Mouse (Mus musculus) gastrocnemius, postnatal 14 days (tissue): ENCODE measurements around the gene Il11ra1. TPM values are rescaled to one million over a fixed set of nuclear protein-coding genes. Genes with fewer than 3 reads are reported as not detected.
"Not testable (repeated sequence)": the region's sequence is repeated elsewhere in the genome, so short reads cannot be mapped to it uniquely, and the experiment has no call there.

Experiments
- DNase-seq: peaks from one replicate; pipeline ENCODE4 v3.0.0; 2021; ENCODE audit warnings: mixed read lengths
- intact Hi-C: fragments of 180-260 bp; cut with DNase I; formaldehyde crosslinking; loops from one replicate; pipeline ENCODE4 v1.15.1; 2025; ENCODE audit warnings: low total_unique reads
- total RNA-seq, 2 experiments: library from RNA; stranded (reverse); gene quantifications; 2 replicates each; pipeline ENCODE4 v1.2.3; 2021

The Il11ra1 gene
- total RNA-seq, 2 experiments from 2014 or later: 49.3 to 56.9 TPM

GRCm38 (mm10) chr4:41761680-41762079, 61.9 kb downstream of the Il11ra1 start:
- intact Hi-C loops: no loop called here
- DNase-seq: no peak

- DNase-seq: peak; percentile 68
- intact Hi-C loops: no loop called here
Measured at GRCm38 (mm10) chr4:41762099-41762687, 62.4 kb downstream of the Il11ra1 start.

- intact Hi-C loops: not testable (repeated sequence)
- DNase-seq: peak; percentile 91
Measured at GRCm38 (mm10) chr4:41762688-41763114, 62.9 kb downstream of the Il11ra1 start.

GRCm38 (mm10) chr4:41763176-41763575, 63.4 kb downstream of the Il11ra1 start:
- intact Hi-C loops, DNase-seq: not testable (repeated sequence)

GRCm38 (mm10) chr4:41767301-41767700, 67.5 kb downstream of the Il11ra1 start:
- DNase-seq, intact Hi-C loops: not testable (repeated sequence)

- DNase-seq, intact Hi-C loops: not testable (repeated sequence)
Measured at GRCm38 (mm10) chr4:41772946-41773345, 73.2 kb downstream of the Il11ra1 start.

- intact Hi-C loops: not testable (repeated sequence)
- DNase-seq: peak; percentile 71
Measured at GRCm38 (mm10) chr4:41773502-41773901, 73.7 kb downstream of the Il11ra1 start.

GRCm38 (mm10) chr4:41774002-41774401, 74.2 kb downstream of the Il11ra1 start, which contains the start of gene Ccl27a:
Ccl27a (minus strand) TSS chr4:41774247.
- intact Hi-C loops: not testable (repeated sequence)
- DNase-seq: peak; percentile 72

GRCm38 (mm10) chr4:41774506-41774905, 74.7 kb downstream of the Il11ra1 start:
- intact Hi-C loops, DNase-seq: not testable (repeated sequence)

- intact Hi-C loops, DNase-seq: not testable (repeated sequence)
Measured at GRCm38 (mm10) chr4:41775840-41776239, 76.1 kb downstream of the Il11ra1 start.

GRCm38 (mm10) chr4:41781271-41781670, 81.5 kb downstream of the Il11ra1 start:
- intact Hi-C loops, DNase-seq: not testable (repeated sequence)

- intact Hi-C loops, DNase-seq: not testable (repeated sequence)
Measured at GRCm38 (mm10) chr4:41781748-41782485, 82.1 kb downstream of the Il11ra1 start.

- DNase-seq, intact Hi-C loops: not testable (repeated sequence)
Measured at GRCm38 (mm10) chr4:41782711-41783110, 82.9 kb downstream of the Il11ra1 start.

- DNase-seq, intact Hi-C loops: not testable (repeated sequence)
Measured at GRCm38 (mm10) chr4:41783197-41783596, 83.4 kb downstream of the Il11ra1 start.

Other genes with a start within 250 kb of the Il11ra1 start
- 1 to 10 TPM in 1 of 2 experiments, under 1 TPM in 1; 0.86 to 1.3 TPM for gene Kif24, start 235.1 kb upstream of the Il11ra1 start, total RNA-seq
- 10 to 100 TPM; 20.8 to 22.4 TPM for gene Nudt2, start 234.8 kb upstream of the Il11ra1 start, total RNA-seq
- 10 to 100 TPM; 60.1 to 60.8 TPM for gene AI464131, start 196.9 kb upstream of the Il11ra1 start, total RNA-seq
- under 1 TPM in 1 of 2 experiments, not detected in 1; 0.37 TPM for gene 1110017D15Rik, start 182.7 kb upstream of the Il11ra1 start, total RNA-seq
- gene Fam219a, start 130.5 kb upstream of the Il11ra1 start, total RNA-seq: 10 to 100 TPM; 16.2 to 17.1 TPM
- gene Dnaic1, start 130.2 kb upstream of the Il11ra1 start, total RNA-seq: under 1 TPM; 0.47 to 0.58 TPM
- 1 to 10 TPM; 6.7 to 9.9 TPM for gene Enho, start 59.7 kb upstream of the Il11ra1 start, total RNA-seq
- gene Cntfr, start 2.9 kb upstream of the Il11ra1 start, total RNA-seq: 10 to 100 TPM; 15.3 to 38.0 TPM
- gene Rpp25l, start 13.5 kb downstream of the Il11ra1 start, total RNA-seq: 10 to 100 TPM; 40.3 to 49.9 TPM
- 10 to 100 TPM; 39.6 to 44.8 TPM for gene Dctn3, start 23.2 kb downstream of the Il11ra1 start, total RNA-seq
- gene Arid3c, start 31.2 kb downstream of the Il11ra1 start, total RNA-seq: not detected
- 10 to 100 TPM; 26.5 to 27.0 TPM for gene Galt, start 55.2 kb downstream of the Il11ra1 start, total RNA-seq
- gene Sigmar1, start 56.2 kb downstream of the Il11ra1 start, total RNA-seq: 10 to 100 TPM; 12.0 to 15.6 TPM
- gene Ccl27a, start 74.3 kb downstream of the Il11ra1 start, total RNA-seq: 10 to 100 TPM; 27.3 to 31.4 TPM
- not detected for gene Gm21541, start 203.6 kb downstream of the Il11ra1 start, total RNA-seq
- 1 to 10 TPM in 1 of 2 experiments, under 1 TPM in 1; 0.33 to 2.4 TPM for gene Gm20878, start 241.6 kb downstream of the Il11ra1 start, total RNA-seq